Mouse (Mus musculus): Measurements from ENCODE around the gene Irgm1.
"Not testable (repeated sequence)": the region's sequence is repeated elsewhere in the genome, so short reads cannot be mapped to it uniquely, and the experiment has no call there.

Irgm1 gene

GRCm38 (mm10) chr11:48833078-48833730, 38.3 kb downstream of the Irgm1 start:
- DNase-seq (ENCODE audit: low spot score), result no peak

GRCm38 (mm10) chr11:48831273-48831672, 40.2 kb downstream of the Irgm1 start:
- no peak for DNase-seq (ENCODE audit: low spot score)

- no peak for DNase-seq (ENCODE audit: low spot score)
Observed at GRCm38 (mm10) chr11:48830279-48830678, 41.2 kb downstream of the Irgm1 start.

- DNase-seq (ENCODE audit: low spot score), result no peak
Observed at GRCm38 (mm10) chr11:48827926-48828325, 43.6 kb downstream of the Irgm1 start.

- no peak for DNase-seq (ENCODE audit: low spot score)
Observed at GRCm38 (mm10) chr11:48826752-48827096, 44.8 kb downstream of the Irgm1 start.

- DNase-seq (ENCODE audit: low spot score), result not testable (repeated sequence)
Observed at GRCm38 (mm10) chr11:48825979-48826751, 45.3 kb downstream of the Irgm1 start, which contains the start of the genes Trim7 and Gm12184. Gene Trim7 (plus strand): TSS chr11:48826140. Gene Gm12184 (minus strand): TSS chr11:48826655.

- DNase-seq (ENCODE audit: low spot score), result no peak
Observed at GRCm38 (mm10) chr11:48824311-48824830, 47.1 kb downstream of the Irgm1 start.

- DNase-seq (ENCODE audit: low spot score), result no peak
Observed at GRCm38 (mm10) chr11:48823536-48823972, 47.9 kb downstream of the Irgm1 start.

- no peak for DNase-seq (ENCODE audit: low spot score)
Observed at GRCm38 (mm10) chr11:48822768-48823512, 48.5 kb downstream of the Irgm1 start.

GRCm38 (mm10) chr11:48821299-48821698, 50.2 kb downstream of the Irgm1 start:
- not testable (repeated sequence) for DNase-seq (ENCODE audit: low spot score)

- no peak for DNase-seq (ENCODE audit: low spot score)
Observed at GRCm38 (mm10) chr11:48820308-48820674, 51.2 kb downstream of the Irgm1 start.

- no peak for DNase-seq (ENCODE audit: low spot score)
Observed at GRCm38 (mm10) chr11:48819614-48820307, 51.7 kb downstream of the Irgm1 start.

GRCm38 (mm10) chr11:48818346-48818745, 53.1 kb downstream of the Irgm1 start:
- DNase-seq (ENCODE audit: low spot score), result peak; percentile 81

- DNase-seq (ENCODE audit: low spot score), result no peak
Observed at GRCm38 (mm10) chr11:48817794-48818193, 53.7 kb downstream of the Irgm1 start.

- peak; percentile 96 for DNase-seq (ENCODE audit: low spot score)
Observed at GRCm38 (mm10) chr11:48816800-48817665, 54.5 kb downstream of the Irgm1 start, which contains the start of gene Trim41. Gene Trim41 (minus strand): TSS chr11:48817353.

- no peak for DNase-seq (ENCODE audit: low spot score)
Observed at GRCm38 (mm10) chr11:48816281-48816781, 55.2 kb downstream of the Irgm1 start.

- DNase-seq (ENCODE audit: low spot score), result no peak
Observed at GRCm38 (mm10) chr11:48815851-48816250, 55.6 kb downstream of the Irgm1 start.

- DNase-seq (ENCODE audit: low spot score), result no peak
Observed at GRCm38 (mm10) chr11:48813782-48814181, 57.7 kb downstream of the Irgm1 start.

Data from ovary, postnatal 14 days (tissue).